Mouse (Mus musculus): ENCODE results near the gene Cygb. TPM values are rescaled to one million over a fixed set of nuclear protein-coding genes. Genes with fewer than 3 reads are reported as not detected.

Gene Cygb
- polyA plus RNA-seq, 1 experiment from 2014 or later = 7.9 TPM

- peak; percentile 61 for DNase-seq (ENCODE audit: low spot score)
Observed at GRCm38 (mm10) chr11:116657311-116658223, 3.5 kb upstream of the Cygb start.

- DNase-seq (ENCODE audit: low spot score) = no peak
Observed at GRCm38 (mm10) chr11:116656348-116657191, 2.5 kb upstream of the Cygb start.

DNA sequence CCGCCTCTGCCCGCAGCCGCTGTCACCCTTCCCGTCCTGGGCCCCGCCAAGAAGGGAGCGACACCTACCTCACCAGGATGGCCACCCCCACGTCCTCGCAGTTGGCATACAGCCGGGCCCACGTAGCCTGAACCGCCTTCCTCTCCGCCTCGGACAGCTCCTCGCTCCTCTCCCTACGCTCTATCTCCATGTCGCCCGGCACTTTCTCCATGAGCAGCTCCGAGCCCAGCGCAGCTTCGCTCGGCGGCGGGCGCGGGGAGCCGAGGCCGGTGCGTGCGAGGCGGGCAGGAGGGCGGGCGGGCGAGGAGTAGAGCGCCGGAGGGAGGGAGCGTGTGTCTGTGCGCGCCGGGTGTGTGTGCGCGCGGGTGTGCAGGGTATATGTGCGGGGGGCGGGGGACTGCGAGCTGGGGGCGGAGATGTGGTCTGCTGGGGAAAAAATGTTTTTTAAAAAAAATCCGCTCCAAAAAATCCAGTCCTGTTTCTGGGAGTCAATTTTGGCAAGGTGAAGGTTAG, 348 bp downstream of the Cygb start:
- no peak for DNase-seq (ENCODE audit: low spot score)

- no peak for DNase-seq (ENCODE audit: low spot score)
Observed at GRCm38 (mm10) chr11:116653234-116653633, 879 bp downstream of the Cygb start, which contains the start of gene Prcd. Gene Prcd, plus strand, starts transcription at chr11:116653534.

DNA sequence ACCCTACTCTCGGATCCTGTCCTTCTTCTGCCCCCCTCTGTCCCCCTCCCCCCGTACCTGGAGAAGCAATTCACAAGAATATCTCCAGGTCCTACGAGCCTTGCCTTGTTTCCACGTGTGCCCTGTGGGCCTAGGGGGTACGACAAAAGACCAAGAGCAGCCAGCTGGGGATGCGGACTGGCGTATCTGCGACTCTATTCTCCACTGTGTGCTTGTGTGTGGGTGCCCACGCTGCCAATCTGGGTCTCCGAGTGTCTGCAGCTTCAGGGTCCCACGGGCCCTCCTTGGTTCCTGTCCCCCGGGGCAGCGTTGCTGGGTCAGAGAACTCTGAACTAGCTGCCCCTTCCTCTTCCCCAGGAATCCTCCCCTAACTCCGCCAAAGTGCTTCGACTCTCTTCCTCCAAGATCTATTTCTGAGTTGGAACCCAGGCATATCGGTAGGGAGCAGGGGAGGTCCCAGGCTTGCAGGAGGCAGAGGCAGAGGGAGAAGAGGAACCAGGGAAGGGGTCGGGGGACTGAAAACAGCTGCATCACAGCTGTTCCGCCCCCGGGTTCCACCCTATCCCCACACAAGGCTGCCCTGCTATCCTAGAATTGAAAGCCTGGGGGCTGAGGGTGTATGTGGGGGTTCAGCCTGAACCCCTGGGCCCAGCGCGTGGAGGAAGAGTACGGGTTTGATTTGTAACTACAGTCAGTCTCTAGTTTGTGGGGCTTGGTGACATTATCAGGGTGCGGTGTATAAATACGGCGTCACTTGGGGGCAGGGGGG, 1.6 kb downstream of the Cygb start:
- no peak for DNase-seq (ENCODE audit: low spot score)

DNA sequence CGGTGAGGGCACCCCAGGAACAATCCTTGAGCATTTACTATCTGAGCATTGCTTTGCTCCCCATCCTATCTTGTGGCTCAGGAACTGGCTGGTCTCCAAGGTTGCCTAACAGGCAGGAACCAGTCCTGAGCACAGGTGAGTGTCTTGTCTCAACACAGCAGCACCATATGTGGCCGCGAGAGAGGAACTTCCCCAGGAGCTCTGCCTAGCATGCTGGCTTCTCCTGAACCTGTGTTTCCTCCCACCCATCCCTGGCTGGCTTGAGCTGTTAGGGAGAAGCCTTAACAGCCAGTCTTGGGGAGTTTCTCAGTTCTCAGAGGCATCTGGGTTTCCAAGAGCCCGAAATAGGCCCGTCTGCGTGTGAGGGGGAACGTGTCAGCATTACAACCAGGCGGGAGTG, 2.8 kb downstream of the Cygb start:
- no peak for DNase-seq (ENCODE audit: low spot score)

GRCm38 (mm10) chr11:116650811-116651210, 3.3 kb downstream of the Cygb start:
- no peak for DNase-seq (ENCODE audit: low spot score)

GRCm38 (mm10) chr11:116649711-116650337, 4.3 kb downstream of the Cygb start:
- DNase-seq (ENCODE audit: low spot score) = no peak

DNA sequence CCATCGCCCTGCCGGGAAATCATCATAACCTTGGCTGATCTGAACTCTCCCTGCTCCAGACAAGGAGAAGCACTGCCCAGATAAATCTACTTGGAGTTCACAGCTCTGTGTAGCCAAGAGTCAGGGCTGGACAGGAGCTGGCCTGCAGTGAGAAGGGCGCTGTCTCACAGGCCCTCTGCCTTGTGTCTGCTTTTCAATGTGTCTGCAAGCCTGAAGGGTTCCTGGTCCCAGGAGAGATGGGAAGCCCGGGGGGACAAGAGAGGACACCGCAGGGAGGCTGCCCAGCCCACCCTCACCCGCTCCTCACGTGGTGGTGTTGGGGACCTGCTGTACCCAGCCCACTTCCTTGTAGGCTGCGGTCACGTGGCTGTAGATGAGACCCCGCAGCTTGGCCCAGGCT, 5.1 kb downstream of the Cygb start:
- DNase-seq (ENCODE audit: low spot score) = no peak

- DNase-seq (ENCODE audit: low spot score) = no peak
Observed at GRCm38 (mm10) chr11:116648213-116648921, 5.7 kb downstream of the Cygb start.

DNA sequence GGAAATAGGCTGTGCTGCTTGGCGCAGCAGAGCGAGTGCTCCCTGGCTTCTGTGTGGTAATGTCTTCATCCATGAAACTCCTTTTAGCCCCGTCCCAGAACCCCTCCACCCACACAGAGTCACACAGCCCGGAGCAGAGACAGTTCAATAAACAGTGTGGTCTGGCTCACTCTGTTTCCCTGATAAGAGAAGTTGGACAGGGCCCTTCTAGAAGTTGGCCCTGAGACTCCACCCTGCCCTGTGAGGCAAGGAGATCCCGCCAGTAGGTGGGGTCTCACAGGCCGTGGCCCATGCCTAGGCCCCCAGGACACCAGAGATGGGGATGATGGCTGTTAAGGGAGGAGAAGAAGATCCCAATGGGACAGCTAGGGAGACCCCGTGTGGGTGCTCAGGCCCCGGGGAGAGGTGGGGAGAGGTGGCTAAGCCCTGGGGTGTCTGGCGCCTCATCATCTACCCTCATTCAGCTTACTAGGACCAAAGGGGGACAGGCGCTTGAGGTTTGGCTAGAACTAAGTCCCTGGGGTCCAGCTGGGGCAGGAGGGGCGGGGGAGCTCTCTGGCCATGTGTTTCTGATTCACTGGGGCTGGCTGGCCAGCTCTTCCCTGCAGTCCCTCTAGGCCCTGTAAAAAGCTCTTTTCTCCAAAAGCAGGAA, 6.6 kb downstream of the Cygb start:
- no peak for DNase-seq (ENCODE audit: low spot score)

DNA sequence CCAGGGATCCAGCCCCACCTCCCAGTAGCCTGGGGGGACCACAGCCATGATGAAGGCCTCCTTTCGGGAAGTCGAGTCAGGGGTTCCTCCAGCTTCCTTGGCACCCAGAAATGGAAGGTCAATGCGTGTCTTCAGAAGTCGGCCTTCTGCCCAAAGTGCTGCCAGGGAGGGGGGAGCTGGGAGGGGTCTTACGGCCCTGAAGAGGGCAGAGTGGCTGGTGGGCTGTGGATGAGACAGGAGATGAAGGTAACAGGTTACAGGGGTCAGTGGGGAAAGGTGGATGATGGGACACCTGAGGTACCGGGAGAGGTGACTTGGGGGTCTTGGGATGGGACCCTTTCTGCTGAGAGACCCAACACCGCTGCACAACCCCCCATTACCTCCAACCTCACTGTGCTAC, 7.3 kb downstream of the Cygb start:
- no peak for DNase-seq (ENCODE audit: low spot score)

DNA sequence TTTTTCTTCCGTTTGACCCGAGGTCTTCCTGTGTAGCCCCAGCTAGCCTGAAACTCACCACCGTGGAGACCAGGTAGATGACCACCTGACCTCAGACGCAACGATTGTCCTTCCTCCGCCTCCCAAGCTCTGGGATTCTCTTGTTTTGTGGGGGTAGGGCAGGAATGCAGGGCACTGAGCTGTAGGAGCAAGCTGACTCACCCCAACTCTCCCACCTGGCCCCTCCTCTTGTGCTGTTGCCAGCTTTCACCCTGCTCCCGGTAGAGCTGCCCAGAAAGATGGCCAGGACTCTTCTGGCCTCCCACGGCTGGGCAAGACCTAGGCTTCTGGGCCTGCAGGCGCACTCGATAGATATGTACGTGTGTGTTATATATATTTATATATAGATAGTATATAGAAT, 8.0 kb downstream of the Cygb start:
- DNase-seq (ENCODE audit: low spot score) = no peak

DNA sequence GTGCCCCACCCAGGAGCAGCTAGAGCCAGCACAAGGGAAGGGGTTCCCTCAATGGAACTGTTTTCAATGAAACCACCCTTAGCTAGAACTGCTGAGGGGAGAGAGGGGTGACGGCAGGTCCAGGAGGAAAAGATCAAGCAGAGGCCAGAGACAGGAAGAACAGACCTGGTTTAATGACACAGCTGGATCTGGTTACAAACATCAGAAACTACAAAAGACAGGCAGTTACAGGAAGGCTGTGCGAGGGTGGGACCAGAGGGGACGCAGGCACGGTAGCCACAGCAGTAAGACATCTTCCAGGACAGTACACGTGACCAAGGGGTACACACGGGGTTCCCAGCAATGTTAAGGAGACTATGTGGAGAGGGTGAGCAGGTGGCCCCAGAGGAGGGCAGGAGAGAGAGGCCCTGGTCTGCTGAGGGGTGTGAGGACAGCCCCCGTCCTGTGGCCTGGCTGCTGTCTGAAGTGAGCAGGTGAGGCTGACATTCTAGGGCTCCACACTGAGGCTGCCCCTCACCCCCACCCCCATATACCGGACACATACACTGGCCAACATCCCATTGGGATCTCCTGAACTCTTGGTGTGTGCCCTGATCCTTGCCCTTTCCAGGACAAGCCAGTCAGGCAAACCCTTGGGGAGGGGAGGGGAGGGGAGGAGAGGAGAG, 8.5 kb downstream of the Cygb start:
- DNase-seq (ENCODE audit: low spot score) = no peak

DNA sequence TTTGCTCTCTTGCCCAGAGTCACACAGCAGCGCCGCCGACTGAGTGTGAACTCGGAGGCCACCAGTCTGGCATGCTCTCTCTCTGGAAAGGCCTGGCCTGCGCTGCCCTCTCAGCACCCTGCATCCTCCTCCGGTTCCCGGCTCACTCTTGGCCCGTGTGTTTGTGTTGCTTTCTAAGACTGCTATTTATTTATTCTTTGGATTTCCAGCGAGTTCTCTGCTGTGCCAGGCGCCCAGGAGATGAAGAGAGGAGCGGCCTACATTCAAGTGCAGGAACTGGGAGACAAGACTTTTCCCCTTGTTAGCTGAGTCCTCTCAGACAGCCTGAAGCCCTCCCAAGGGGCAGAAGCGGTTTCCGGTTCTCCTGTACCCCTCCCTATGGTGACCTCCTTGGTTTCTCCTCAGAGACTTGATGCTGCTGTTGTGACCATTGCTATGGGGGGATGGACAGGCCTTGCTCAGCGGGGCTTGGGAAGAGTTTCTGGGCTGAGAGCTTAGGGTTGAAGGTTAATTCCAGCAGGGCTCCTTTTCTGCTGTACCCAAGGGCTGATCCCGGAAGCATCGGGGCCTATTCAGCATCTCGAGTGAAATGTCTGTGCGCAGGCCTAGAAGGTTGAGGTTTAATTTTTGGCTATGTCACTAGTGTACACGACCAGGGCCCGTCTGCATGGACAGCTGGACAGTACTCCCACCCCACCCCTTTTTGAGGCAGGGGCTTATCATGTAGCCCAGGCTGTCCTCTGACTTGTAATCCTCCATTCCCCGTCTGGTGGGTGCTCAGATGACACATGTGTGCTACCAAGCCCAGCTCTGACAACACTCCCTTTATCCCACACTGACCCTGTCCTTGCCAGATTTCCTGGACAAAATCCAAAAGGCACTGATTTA, 9.6 kb downstream of the Cygb start:
- no peak for DNase-seq (ENCODE audit: low spot score)

DNA sequence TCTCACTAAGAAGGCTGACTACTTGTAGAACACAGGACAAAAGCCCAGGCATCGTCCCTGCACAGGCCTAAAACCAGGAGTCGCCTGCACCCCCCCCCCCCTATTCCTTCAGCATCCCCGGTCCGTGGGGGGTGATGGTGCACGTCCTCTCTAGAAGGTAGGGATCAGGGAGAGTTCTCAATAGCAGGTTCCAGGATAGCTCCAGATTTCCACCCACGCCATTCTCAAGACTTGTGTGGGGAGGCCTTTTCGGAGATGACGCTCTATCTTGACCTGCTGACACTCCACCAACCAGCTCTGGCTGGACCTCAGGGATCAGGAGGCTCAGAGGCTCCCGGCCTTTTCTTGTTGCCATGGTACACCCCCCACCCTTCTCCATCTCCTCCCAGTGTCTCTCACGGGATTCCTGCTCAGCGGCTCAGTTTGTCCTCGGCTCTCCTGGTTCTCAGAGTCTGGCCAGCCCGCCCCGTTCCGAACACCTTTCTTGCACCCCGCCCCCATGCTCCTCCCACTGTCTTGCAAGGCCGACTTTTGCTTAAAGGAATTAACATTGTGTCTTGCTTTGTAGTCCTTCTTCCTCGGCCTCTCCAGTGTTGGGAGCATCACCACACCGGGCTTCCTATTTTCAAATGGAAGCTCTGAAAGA, 10.4 kb downstream of the Cygb start:
- DNase-seq (ENCODE audit: low spot score) = no peak
